12 mouse cellular contexts compared by ENCODE assay signal in genomic region chr13:104611296-104611695, GRCm38 (mm10).
DNase-seq lines count a peak whose midpoint lies in the region; ATAC-seq and TF ChIP-seq lines count a peak whose summit lies in the region.
"Had no signal": no experiment of that assay in that cellular context is flagged by ENCODE, and none has a peak within 500 bp of the region (broad histone marks: within the 10 kb centered on the region; RNA-seq: fewer than 3 reads in every experiment).

No protein-coding gene starts in this region.

- H3K4me2 ChIP-seq in embryonic facial prominence, embryonic 14.5 days (ENCODE audit: low read depth, low read length) = no peak overlapping the region
- H3K4me2 ChIP-seq in midbrain, embryonic 11.5 days = no peak overlapping the region
- H3K4me2 ChIP-seq: limb, embryonic 12.5 days had no signal

- WGBS in embryonic facial prominence, embryonic 14.5 days = 97% methylated on average over 4 of the region's 4 CpGs
- 96% methylated on average over 4 of the region's 4 CpGs for WGBS in embryonic facial prominence, embryonic 10.5 days
- 48% methylated on average over 4 of the region's 4 CpGs for WGBS in macrophage (ENCODE audit: missing documents)
- WGBS in midbrain, embryonic 11.5 days = 92% methylated on average over 4 of the region's 4 CpGs

- H3K27ac ChIP-seq in embryonic facial prominence, embryonic 14.5 days (replicated peaks; ENCODE audit: low read depth, low read length) = 0 out of 2 replicates have a peak overlapping the region, but pooled peaks have one; percentile 21
- no peak overlapping the region for H3K27ac ChIP-seq in embryonic facial prominence, embryonic 10.5 days (replicated peaks)
- H3K27ac ChIP-seq in layer of hippocampus, adult 2 months = 0 out of 2 replicates have a peak overlapping the region, but pooled peaks have one; percentile 57
- H3K27ac ChIP-seq in macrophage = peak overlapping the region; percentile 89
- H3K27ac ChIP-seq in midbrain, embryonic 11.5 days (ENCODE audit: low read depth, low read length) = no peak overlapping the region
- H3K27ac ChIP-seq: limb, embryonic 12.5 days had no signal

- no peak overlapping the region for H3K9ac ChIP-seq in embryonic facial prominence, embryonic 14.5 days (ENCODE audit: low read depth, low read length)
- H3K9ac ChIP-seq in midbrain, embryonic 11.5 days (ENCODE audit: low read length) = no peak overlapping the region
- H3K9ac ChIP-seq: limb, embryonic 12.5 days had no signal

- H3K4me3 ChIP-seq in embryonic facial prominence, embryonic 14.5 days (ENCODE audit: low read depth, low read length) = no peak overlapping the region
- H3K4me3 ChIP-seq in embryonic facial prominence, embryonic 10.5 days = no peak overlapping the region
- H3K4me3 ChIP-seq in layer of hippocampus, adult 2 months = no peak overlapping the region
- peak overlapping the region; percentile 34; the same call in 1 of the 2 replicates for H3K4me3 ChIP-seq in macrophage (ENCODE audit: inconsistent target)
- no peak overlapping the region for H3K4me3 ChIP-seq in midbrain, embryonic 11.5 days (ENCODE audit: low read depth, low read length)
- H3K4me3 ChIP-seq: limb, embryonic 12.5 days had no signal

- ATAC-seq in embryonic facial prominence, embryonic 14.5 days (ENCODE audit: low read depth) = no peak
- no peak for ATAC-seq in midbrain, embryonic 11.5 days (ENCODE audit: low FRiP score)
- ATAC-seq: Patski had no signal

- H3K79me2 ChIP-seq in macrophage (ENCODE audit: inconsistent target) = no peaks in the 10 kb centered on the region

- H3K36me3 ChIP-seq in embryonic facial prominence, embryonic 14.5 days (ENCODE audit: control insufficient read depth, insufficient read depth, low read length) = no peaks in the 10 kb centered on the region
- H3K36me3 ChIP-seq in embryonic facial prominence, embryonic 10.5 days (replicated peaks) = no peaks in the 10 kb centered on the region
- no peaks in the 10 kb centered on the region for H3K36me3 ChIP-seq in macrophage (ENCODE audit: inconsistent target)
- no peaks in the 10 kb centered on the region for H3K36me3 ChIP-seq in midbrain, embryonic 11.5 days (ENCODE audit: control insufficient read depth, insufficient read depth, low read length)
- H3K36me3 ChIP-seq: limb, embryonic 12.5 days had no signal

- peaks cover 3% of the 10 kb centered on the region; the same call in 1 of the 2 replicates for H3K4me1 ChIP-seq in embryonic facial prominence, embryonic 14.5 days (ENCODE audit: control insufficient read depth, insufficient read depth, low read length)
- H3K4me1 ChIP-seq in embryonic facial prominence, embryonic 10.5 days = peaks cover 11% of the 10 kb centered on the region
- H3K4me1 ChIP-seq in midbrain, embryonic 11.5 days (ENCODE audit: control insufficient read depth, insufficient read depth, low read length) = no peaks in the 10 kb centered on the region

- no peak for TF ChIP-seq CTCF in layer of hippocampus, adult 2 months (conservative IDR thresholded peaks at IDR 0.05)

- no peak for DNase-seq in embryonic facial prominence, embryonic 14.5 days (ENCODE audit: low spot score)
- no peak for DNase-seq in embryonic facial prominence, embryonic 10.5 days (ENCODE audit: low spot score)
- no peak for DNase-seq in layer of hippocampus, adult 2 months (ENCODE audit: low spot score in 2 of 2)
- DNase-seq in layer of hippocampus, adult 9-10 months (ENCODE audit: low spot score) = no peak
- DNase-seq in 416B (ENCODE audit: low read depth) = peak; percentile 65
- no peak for DNase-seq in thymus, postnatal 4 days
- no peak for DNase-seq in midbrain, embryonic 11.5 days (ENCODE audit: low spot score, missing footprints)
- DNase-seq: cerebellum, adult 9-10 months; thymus, adult 18-20 months had no signal

- H3K27me3 ChIP-seq in embryonic facial prominence, embryonic 14.5 days (replicated peaks; ENCODE audit: control insufficient read depth, insufficient read depth, low read length) = no peaks in the 10 kb centered on the region
- no peaks in the 10 kb centered on the region for H3K27me3 ChIP-seq in embryonic facial prominence, embryonic 10.5 days (replicated peaks; ENCODE audit: low read depth, poor library complexity, severe bottlenecking)
- no peaks in the 10 kb centered on the region for H3K27me3 ChIP-seq in midbrain, embryonic 11.5 days (ENCODE audit: control insufficient read depth, insufficient read depth, low read length)
- H3K27me3 ChIP-seq: limb, embryonic 12.5 days; Patski had no signal

- H3K9me3 ChIP-seq in embryonic facial prominence, embryonic 14.5 days (ENCODE audit: control insufficient read depth, low read length) = no peaks in the 10 kb centered on the region
- H3K9me3 ChIP-seq in embryonic facial prominence, embryonic 10.5 days = no peaks in the 10 kb centered on the region
- no peaks in the 10 kb centered on the region for H3K9me3 ChIP-seq in midbrain, embryonic 11.5 days (ENCODE audit: control insufficient read depth, low read length)
- H3K9me3 ChIP-seq: limb, embryonic 12.5 days had no signal

Comparison
In these comparisons a context has a peak if more than half of its experiments do, and no peak if none do; other contexts are left out.
1. H3K27ac ChIP-seq: peak in embryonic facial prominence, embryonic 14.5 days (single experiment), layer of hippocampus, adult 2 months (single experiment) and macrophage (single experiment); none in embryonic facial prominence, embryonic 10.5 days (single experiment) and midbrain, embryonic 11.5 days (single experiment).